Mouse (Mus musculus) cerebellum, adult 8-10 months (tissue): Measurements from ENCODE around the gene Glyctk.
A peak's percentile ranks its signal among the peaks of the same experiment; 100 is the strongest.

ENCODE experiments used
- DNase-seq: peaks from one replicate; pipeline ENCODE4 v3.0.0; 2022

The Glyctk gene

DNA sequence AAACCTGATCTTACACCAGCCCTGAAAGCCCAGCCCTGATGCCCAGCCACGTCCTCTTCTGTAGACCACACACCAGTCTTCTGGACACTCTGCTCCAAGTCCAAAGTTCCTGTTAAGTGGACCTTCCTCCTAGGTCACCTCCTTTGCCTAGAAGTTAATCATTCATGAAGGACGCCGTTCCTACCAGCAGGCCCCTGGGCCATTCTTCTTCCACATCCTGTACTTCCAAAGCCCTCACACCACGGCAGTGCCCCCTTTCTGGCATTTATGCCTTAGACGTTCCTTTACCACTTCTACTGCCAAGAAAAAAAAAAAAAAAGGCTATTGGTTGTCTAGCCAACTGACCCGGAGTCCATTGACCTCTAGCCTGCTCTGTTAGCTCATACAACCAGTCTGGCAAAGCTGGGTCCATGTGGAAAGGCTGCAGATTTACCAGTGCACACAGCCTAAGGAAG, at the start of gene Glyctk:
TSS of gene Glyctk (minus strand) at position 102 of the 455 bp plus-strand sequence.
- no peak for DNase-seq

- peak; percentile 16 for DNase-seq
Measured at GRCm38 (mm10) chr9:106206515-106206914, 48.6 kb upstream of the Glyctk start.

DNA sequence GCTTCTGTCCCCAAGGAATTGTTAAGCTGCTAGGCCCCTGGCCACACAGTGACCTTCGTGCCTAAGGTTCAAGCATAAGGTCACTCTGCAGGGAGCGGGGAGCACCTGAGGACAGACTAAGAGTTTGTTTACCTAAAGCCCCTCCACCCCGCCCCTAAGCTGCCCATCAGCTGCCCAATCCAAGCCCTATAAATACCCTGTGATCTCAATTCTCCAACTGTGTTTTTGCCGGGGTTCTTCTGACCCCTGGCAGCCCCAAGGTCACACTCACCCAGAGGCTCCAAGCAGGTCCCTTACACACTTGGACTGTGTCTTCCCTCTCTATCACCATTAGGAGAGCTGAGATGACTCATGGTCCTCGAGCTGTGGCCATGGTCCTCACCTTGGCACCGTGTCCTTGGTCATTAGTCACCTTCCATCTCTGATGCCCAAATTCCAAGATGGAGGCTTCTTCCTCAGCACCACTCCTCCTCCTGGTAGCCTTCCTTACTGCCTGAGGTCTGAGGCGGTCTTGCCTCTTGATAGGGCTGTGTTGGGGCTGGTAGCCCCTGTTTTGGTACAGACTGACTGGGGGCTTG, 47.9 kb upstream of the Glyctk start:
- peak; percentile 29 for DNase-seq

DNA sequence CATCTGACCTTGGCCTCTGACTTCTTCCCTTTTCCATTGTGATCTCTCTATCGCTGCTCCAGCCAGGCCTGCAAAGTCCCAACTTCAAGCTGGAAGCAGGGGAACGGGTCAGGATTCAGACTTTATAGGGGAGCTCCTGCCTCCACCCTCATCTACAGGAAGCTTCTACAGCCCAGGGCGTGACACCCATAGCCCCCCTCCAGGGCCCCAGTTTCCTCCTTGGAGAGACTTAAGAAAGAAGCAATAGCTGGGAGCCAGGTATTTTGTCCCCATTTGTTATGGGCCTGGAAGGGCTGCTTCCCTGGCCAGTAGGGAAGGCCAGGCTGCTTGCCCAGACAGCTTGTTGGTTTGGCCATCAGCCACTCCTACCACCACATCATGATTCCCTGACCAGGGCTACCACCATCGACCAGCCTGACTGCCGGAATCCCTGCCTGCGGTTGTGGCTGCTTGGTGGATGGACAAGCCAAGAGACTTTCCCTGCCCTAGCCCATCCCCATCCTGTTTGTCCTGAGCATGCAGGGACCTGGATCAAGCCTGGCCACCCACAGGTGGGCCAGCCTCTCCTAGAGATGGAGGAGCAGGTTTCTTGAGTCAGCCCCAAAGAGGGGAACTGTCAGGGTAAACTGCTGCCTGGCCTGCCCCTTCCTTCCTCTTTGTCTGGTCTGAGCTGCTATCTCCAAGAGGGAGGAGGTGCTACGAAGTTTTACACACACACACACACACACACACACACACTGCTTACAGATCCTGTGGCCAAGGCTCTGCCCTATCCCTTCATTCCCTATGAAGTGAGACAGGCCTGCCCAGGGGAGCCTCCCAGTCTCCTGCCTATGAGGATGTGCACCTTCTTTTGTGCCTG, 46.3 kb upstream of the Glyctk start:
- DNase-seq = peak; percentile 76

DNA sequence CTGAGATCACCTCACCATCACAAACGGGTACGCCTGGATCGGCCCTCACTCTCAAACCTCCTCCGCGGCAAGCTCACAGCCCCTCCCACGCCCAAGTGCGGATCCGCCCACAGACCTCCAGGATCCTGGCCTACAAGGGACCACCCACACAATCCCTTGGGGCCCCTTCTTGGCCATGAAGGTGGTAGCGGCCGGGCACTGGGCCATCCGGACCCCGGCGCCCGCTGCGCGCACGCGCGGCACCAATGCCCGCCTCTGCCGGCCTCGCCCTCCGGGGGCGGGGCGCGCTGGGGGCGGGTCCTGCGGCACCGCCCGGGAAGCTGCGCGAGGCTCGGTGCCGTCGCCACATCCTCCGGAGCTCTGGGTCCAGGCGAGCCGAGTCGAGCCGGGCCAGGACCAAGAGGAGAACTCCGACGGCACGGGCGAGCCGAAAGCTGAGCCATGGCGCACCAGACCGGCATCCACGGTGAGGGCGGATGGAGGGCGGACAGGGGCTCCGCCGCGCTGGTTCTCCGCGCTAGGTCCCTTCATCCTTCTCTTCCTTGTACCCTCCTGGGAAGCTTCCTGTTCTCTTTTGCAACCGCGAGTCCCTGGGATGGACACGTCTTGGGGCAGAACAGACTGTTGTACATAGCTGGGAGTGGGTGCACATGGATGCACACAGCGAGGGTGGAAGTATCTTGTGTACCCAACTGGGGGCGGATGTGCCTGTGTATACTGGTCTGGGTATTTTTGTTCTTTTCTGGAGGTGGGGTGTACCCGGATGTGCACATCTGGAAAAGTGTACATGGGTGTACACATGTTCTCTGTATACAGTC, 45.1 kb upstream of the Glyctk start, which contains the start of gene Twf2:
TSS of gene Twf2 (plus strand) at position 290 of the 818 bp plus-strand sequence.
- peak; percentile 90 for DNase-seq

DNA sequence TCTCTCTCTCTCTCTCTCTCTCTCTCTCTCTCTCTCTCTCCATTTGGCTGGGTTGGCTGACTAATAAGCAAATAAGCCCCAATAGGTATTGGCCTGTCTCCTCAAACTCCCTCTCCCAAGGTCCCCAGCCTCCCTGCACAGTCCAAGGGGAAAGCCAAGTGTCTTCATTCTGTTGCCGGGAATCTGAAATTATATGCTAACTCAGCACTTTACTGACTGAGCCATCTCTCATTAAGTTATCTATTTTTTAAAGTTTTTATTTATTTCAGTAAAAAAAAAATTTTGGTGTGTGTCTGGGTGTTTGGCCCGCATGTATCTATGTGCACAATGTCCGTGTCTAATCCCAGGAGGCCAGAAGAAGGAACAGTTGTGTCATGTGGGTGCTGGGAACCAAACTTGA, 44.0 kb upstream of the Glyctk start:
- DNase-seq = no peak

GRCm38 (mm10) chr9:106199535-106200272, 41.8 kb upstream of the Glyctk start, which contains the start of gene Ppm1m:
Gene Ppm1m, minus strand, starts transcription at chr9:106199746.
- DNase-seq = no peak

- peak; percentile 53 for DNase-seq
Measured at GRCm38 (mm10) chr9:106198962-106199458, 41.1 kb upstream of the Glyctk start.

- no peak for DNase-seq
Measured at GRCm38 (mm10) chr9:106197732-106198131, 39.8 kb upstream of the Glyctk start.

DNA sequence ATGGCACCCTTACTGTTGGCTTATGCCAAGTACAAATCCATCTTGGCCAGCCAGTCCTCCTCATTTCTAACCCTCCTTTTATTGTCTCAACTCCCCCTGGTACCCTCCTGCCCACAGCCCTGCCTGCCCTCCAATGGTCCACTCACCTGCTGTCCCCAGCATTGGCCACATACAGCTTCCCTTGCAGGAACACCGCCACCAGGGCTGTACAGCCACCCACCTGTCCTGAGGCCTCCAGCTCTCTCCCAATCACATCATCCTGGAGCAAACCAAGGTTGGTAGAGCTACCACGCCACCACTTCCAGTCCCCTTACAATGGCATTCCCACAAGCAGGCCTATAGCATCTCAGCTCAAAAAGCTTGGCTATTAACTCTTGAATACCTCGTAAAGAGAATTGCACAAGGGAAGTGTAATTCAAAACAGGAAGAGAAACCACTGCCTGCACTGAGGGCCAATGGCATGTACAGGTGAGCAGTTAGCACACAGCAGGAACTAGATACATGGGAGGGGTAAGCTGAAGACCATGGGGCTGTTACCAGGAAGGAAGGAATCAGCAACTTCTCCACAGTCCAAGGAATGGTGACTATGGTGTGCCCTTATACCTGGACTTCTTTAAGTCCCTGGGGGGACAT, 39.3 kb upstream of the Glyctk start:
- DNase-seq = no peak

DNA sequence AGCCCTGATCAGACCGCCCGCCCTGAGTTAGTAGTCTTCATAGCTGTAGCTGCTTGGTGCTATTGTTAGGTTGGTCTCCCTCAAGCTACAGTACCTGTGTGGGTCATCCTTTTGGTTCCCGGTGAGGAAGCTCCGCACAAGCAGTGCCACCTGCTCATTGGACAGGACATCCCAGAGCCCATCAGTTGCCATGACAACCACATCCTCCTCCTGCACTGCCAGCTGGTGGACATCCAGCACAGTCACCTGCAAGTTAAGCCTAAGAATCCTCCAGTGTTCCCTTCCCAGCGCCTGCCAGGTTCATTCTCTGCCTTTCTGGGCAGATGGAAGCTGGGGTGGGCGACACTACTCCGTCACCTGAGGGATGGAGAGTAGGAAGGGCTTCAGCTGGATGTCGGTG, 37.8 kb upstream of the Glyctk start:
- peak; percentile 72 for DNase-seq

- DNase-seq = peak; percentile 52
Measured at GRCm38 (mm10) chr9:106193930-106194807, 36.2 kb upstream of the Glyctk start.

- no peak for DNase-seq
Measured at GRCm38 (mm10) chr9:106192998-106193397, 35.1 kb upstream of the Glyctk start.

- no peak for DNase-seq
Measured at GRCm38 (mm10) chr9:106192024-106192423, 34.1 kb upstream of the Glyctk start.

DNA sequence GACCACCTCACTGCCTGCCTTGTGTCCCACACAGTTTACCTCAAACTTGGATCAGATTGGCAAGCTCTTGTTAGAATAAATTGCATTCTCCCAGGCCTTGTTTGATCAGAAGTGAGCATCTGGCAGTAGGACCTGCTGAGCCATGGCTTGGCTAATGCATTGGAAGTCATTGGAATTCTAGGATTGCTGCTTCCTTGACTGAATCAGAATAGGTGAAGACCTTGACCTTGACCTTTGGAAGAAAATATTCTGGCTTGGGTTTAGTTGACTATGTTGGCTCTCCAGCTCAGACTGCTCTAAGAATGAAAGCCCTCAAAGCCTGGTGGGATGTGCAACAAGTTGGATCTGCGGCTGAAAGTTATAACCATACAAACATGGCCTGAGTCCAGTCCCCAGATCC, 33.4 kb upstream of the Glyctk start:
- no peak for DNase-seq

GRCm38 (mm10) chr9:106183996-106184395, 26.1 kb upstream of the Glyctk start:
- no peak for DNase-seq

DNA sequence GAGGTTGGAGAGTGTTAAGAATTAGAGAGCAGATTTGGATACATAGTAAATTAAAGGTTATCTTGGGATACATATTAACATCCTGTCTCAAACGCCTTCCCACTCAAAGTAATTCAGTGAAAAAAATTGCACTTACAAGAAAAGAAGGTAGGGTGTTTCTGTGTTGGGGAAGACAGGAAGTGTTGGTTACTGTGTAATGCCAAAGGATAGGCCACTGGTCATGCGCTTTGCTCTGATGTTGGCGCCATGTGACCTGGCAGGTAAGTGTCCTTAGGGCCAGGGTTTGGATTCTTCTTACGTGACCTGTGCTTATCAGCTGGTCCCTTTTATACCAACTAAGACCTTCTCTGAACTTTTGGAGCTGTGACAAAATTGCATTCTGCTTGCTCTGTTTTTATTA, 24.2 kb upstream of the Glyctk start:
- DNase-seq = no peak

GRCm38 (mm10) chr9:106179964-106180363, 22.0 kb upstream of the Glyctk start:
- no peak for DNase-seq

DNA sequence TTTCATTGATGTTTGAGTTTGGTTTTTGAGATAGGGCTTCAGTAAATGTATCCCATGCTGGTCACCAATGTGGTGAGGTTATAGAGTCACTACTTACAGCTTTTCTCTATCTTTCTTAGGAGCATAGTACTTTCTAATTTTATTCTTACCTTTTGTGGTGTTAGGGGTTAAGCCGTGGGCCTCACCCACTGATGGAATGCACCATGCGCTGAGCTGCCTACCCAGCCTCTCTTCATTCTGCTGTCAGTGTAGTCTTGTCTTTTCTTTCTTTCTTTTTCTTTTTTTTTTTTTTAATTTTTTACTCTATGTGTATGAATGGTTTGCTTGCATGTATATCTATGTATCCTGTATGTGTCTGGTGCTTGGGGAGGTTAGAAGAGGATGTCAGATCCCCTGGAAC, 21.5 kb upstream of the Glyctk start:
- no peak for DNase-seq

- DNase-seq = no peak
Measured at GRCm38 (mm10) chr9:106177799-106178198, 19.9 kb upstream of the Glyctk start.

DNA sequence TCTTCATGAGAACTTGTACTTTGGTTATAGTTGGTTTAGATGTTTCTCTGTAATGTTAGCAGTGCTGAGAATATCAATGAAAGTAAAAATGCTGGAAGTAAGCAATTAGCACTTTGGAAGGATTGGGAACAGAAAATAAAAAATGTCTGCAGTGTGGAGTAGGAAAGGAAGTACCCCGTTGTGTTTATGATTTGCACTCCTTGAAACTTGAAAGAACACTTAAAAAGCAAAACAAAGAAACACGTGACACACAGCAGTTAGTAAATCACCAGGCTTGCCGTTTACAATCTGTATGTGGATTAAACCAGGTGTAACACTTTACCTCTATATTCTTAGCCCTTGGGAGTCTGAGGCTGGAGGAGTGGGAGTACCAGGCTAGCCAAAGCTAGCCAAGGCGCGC, 18.8 kb upstream of the Glyctk start:
- DNase-seq = no peak
